Mouse (Mus musculus) Patski (cell line): ENCODE measurements around the gene Klrb1f. TPM values are rescaled to one million over a fixed set of nuclear protein-coding genes. Genes with fewer than 3 reads are reported as not detected.
"Not testable (repeated sequence)": the region's sequence is repeated elsewhere in the genome, so short reads cannot be mapped to it uniquely, and the experiment has no call there.

Experiments
- ATAC-seq: fragments of 100-300 bp; one replicate; pipeline ENCODE4 v1.8.0; 2021
- CTCF ChIA-PET: fragments of 350-600 bp; sonication (Branson Sonifier 250); formaldehyde crosslinking; loops from one replicate; lab custom pipeline; 2022; ENCODE audit warnings: inconsistent platforms; lab: Charles Lee
- POLR2A ChIA-PET: fragments of 350-600 bp; sonication (Branson Sonifier 250); formaldehyde crosslinking; loops from one replicate; lab custom pipeline; 2022; ENCODE audit warnings: antibody characterized with exemption, inconsistent platforms; lab: Charles Lee
- DNase-seq: peaks from one replicate; pipeline ENCODE4 v3.0.0-alpha.2; 2011; ENCODE audit warnings: low read depth, low spot score
- H3K27me3 ChIP-seq: fragments of 371-371 bp; one replicate; pipeline ENCODE4 v1.5.1; 2021
- CTCF ChIP-seq: fragments of 100-300 bp; IDR thresholded peaks from one replicate; pipeline ENCODE4 v1.5.1; 2021
- in situ Hi-C: fragments of 300-500 bp; cut with MboI; formaldehyde crosslinking; loops from 3 replicates; pipeline ENCODE4 v1.11.1; 2018; ENCODE audit warnings: low pct_unique_long_range_greater_than_20kb, mixed read lengths
- polyA plus RNA-seq: library from polyadenylated mRNA; unstranded; gene quantifications from one replicate; pipeline ENCODE4 v1.2.3, GENCODE M21; 2021

The Klrb1f gene
- polyA plus RNA-seq, 1 experiment from 2014 or later = not detected

DNA sequence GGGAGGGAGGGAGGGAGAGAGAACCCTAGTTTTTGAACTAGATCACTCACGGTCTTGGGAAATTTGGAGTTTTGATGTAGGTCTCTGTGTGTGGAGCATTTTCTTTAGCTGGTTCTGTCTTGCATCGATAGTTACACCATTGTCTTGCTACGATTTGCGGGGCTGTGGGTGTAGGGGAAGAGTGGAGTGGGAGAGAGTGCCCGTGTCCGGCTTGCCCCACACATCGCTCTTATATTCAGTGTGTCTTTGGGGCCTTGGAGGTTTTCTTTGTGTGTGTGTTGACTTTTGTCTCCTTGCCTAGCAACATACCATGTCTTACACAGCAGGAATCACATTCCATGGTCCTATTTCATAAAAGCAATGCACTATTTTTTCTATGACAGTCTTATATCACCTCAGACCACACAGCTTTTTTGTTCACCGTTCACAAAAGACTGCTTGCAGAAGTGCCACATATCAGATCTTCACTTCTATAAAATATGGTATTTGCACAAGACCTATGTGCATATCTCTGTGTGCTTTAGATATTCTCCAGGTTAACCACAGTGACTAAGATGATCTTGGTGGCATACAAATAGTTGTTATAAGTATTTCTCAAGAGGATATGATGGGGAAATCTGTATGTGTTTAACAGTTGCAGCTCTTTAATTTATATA lies 4.0 kb downstream of the Klrb1f start:
- ChIA-PET CTCF (interaction anchor here (1.3 kb wide), 1 partner anchor 9 kb away, joined by 3 read pairs; no protein-coding TSS in a partner anchor), POLR2A (no interaction called here)
- in situ Hi-C loops = no loop called here
- DNase-seq (no peak), ATAC-seq (no peak)
- H3K27me3 ChIP-seq = peaks cover 45% of the 10 kb centered on the region
- no peak for TF ChIP-seq CTCF

DNA sequence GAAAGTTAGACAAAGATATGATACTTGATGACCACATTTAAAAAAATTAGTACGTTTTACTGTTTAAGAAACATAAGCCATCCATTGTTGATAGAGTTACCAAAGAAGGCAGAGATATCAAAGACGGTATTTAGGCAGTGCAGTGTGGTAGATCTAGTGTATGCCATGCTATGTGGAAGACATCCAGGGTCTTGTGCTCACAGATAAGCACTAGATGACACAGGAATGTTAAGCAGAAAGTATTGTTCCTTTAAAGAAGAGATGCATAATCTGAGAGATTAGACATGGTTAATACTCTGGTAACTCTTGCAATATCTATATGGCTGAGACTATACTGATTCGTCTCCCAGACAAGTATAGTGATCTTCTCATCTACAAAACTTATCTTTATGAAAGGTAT lies 5.4 kb downstream of the Klrb1f start:
- H3K27me3 ChIP-seq = peaks cover 41% of the 10 kb centered on the region
- POLR2A ChIA-PET = no interaction called here
- in situ Hi-C loops = no loop called here
- ATAC-seq (no peak), DNase-seq (no peak)
- TF ChIP-seq CTCF = no peak
- CTCF ChIA-PET = interaction anchor here (1.3 kb wide), 1 partner anchor 8 kb away, joined by 3 read pairs; no protein-coding TSS in a partner anchor

DNA sequence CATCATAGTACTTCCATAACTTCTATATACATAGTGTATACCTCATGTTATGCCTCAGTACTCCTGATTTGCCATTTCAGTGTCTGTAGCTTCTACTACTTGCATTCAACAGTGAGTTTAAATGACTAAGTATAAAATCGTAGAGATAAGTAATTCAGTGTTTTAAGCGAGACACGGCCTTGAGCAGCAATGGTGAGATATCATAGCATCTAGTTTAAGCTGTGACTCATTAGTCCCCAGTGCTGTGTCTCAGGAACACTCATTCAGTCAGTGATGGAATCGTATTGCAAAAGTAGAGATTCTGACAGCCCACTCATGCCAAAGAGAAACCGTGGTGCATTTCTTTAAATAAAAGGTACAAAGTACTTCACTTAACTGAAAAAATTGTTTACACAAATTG lies 6.0 kb downstream of the Klrb1f start:
- CTCF ChIA-PET = no interaction called here
- in situ Hi-C loops = no loop called here
- peaks cover 41% of the 10 kb centered on the region for H3K27me3 ChIP-seq
- TF ChIP-seq CTCF = no peak
- POLR2A ChIA-PET = no interaction called here
- DNase-seq (no peak), ATAC-seq (no peak)

DNA sequence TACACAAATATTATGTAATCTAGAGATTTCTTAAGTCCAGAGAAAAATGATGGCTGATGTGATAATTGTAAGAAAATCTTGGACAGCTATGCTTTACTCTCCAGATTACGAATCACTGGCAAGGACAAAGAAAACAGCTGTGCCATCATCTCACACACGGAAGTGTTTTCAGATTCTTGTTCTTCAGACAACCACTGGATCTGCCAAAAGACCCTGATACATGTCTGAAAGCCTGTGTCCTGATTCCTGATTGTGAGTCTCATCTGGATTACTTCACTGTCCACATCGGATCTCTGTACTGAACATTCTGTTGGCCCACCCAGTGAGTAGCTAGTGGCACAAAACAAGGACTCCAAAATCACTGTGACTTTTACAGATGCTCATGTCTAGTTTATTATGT lies 10.5 kb downstream of the Klrb1f start:
- ChIA-PET CTCF (interaction anchor here (2.0 to 2.1 kb wide), 2 partner anchors 11 to 17 kb away, joined by 5 read pairs; no protein-coding TSS in a partner anchor), POLR2A (no interaction called here)
- in situ Hi-C loops = no loop called here
- no peak for TF ChIP-seq CTCF
- no peak for DNase-seq
- peaks cover 25% of the 10 kb centered on the region for H3K27me3 ChIP-seq
- no peak for ATAC-seq

DNA sequence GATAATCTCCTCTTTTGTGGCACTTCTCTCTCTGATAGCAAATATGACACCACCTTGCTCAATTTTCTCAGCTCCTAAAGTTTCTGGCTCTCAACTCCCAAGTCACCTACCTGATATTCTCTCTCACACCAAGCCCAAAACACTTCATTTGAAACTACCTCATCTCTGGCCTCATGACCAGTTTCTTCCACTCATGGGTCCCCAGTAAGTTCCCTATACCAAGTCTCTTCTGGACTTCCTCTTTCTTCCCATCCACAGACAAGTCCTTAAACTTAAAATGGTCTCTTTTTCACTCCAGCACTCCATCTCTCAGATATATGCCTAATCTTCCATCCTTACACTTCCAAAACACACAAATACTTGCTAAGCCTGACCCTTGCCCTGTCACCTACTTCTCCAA lies 12.3 kb downstream of the Klrb1f start:
- ChIA-PET POLR2A (interaction anchor here (1.1 kb wide), 1 partner anchor 21 kb away, joined by 3 read pairs; no protein-coding TSS in a partner anchor), CTCF (interaction anchor here (0.9 kb wide), 1 partner anchor 8 kb away, joined by 3 read pairs; no protein-coding TSS in a partner anchor)
- H3K27me3 ChIP-seq = peaks cover 11% of the 10 kb centered on the region
- no peak for DNase-seq
- no peak for TF ChIP-seq CTCF
- in situ Hi-C loops = no loop called here
- no peak for ATAC-seq

DNA sequence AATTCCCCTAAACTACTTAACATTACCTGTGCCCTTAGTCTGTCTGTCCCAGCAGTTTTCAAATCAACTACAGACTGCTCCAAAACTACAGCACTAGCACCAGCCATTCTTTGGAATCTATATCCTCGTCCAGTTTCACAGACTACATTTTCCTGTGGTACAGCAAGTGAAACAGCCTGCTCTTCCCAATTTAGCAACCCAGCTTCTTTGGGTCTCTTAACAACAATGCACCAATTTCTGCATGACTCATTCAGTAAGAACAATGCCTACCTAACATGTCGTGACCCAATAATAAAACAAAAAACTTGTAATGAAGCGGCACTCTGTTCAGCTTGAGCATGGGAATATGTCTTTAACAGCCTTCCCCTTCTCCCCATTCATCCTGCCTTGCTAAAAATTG lies 19.7 kb downstream of the Klrb1f start:
- TF ChIP-seq CTCF = no peak
- ATAC-seq (no peak), DNase-seq (no peak)
- ChIA-PET CTCF (interaction anchor here (1.7 kb wide), 1 partner anchor 190 kb away, joined by 3 read pairs; no protein-coding TSS in a partner anchor), POLR2A (no interaction called here)
- H3K27me3 ChIP-seq = no peaks in the 10 kb centered on the region
- in situ Hi-C loops = no loop called here

DNA sequence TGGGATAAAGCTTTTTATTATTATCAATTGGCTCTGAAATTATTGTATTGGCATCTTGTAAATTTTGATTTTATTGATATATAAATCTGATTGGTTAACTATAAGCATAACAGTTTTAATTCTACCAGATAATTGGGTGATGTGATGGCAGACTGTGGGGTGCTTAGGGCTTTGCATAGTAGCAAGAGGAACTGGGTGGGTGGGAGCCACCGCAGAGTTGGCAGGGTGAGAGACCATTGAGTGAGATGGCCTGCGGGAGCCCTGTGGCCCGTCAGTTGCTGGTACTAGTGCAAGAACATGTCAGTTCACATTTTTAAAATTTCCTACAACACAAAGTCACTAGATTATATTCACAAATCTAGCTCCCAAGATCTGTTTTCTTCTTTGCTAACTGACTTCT lies 20.2 kb downstream of the Klrb1f start:
- TF ChIP-seq CTCF = no peak
- no peak for DNase-seq
- H3K27me3 ChIP-seq = no peaks in the 10 kb centered on the region
- no peak for ATAC-seq
- ChIA-PET CTCF (interaction anchor here (1.7 kb wide), 1 partner anchor 190 kb away, joined by 3 read pairs; no protein-coding TSS in a partner anchor), POLR2A (no interaction called here)
- in situ Hi-C loops = no loop called here

DNA sequence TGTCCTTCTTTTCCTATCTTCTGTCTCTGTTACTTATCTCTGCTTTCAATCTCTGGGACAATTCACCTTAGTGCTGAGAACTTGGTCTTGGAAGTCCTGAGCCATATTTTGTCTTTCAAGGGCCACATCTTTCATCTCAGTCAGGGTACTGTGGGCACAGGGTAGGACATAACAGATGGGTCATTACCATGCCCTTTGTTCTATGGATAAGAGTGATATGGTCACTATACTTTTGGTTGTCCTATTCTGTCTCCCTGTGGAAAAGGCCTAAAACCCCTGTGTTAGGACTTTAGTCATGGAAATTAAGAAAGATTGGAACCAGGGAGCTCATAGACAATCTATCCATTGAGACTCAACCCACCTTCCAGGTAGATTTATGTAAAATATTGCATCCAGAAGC lies 20.8 kb downstream of the Klrb1f start:
- H3K27me3 ChIP-seq = no peaks in the 10 kb centered on the region
- ATAC-seq = no peak
- POLR2A ChIA-PET = no interaction called here
- CTCF ChIA-PET = interaction anchor here (1.5 to 1.7 kb wide), 2 partner anchors 10 to 189 kb away, joined by 3 to 5 read pairs; no protein-coding TSS in a partner anchor
- no peak for DNase-seq
- in situ Hi-C loops = no loop called here
- no peak for TF ChIP-seq CTCF

DNA sequence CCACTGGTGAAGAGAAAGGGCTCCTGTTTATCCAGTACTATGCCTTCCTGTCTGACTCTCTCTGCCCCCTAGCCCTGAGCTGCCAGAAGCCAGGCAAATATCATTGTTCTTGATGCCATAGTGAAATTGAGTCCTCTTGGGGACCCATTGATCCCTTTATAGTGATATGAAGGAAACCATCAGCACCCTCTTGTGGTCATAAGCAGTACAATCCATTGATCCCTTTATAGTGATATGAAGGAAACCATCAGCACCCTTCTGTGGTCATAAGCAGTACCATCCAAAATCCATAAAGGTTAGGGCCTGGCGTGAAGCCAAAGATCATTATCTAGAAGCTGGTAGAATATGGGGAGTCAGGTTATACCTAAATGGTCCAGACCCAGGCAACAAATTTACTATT lies 21.3 kb downstream of the Klrb1f start:
- DNase-seq = no peak
- TF ChIP-seq CTCF = peak; percentile 56
- POLR2A ChIA-PET = no interaction called here
- H3K27me3 ChIP-seq = no peaks in the 10 kb centered on the region
- CTCF ChIA-PET = interaction anchor here (1.5 to 1.7 kb wide), 2 partner anchors 11 to 188 kb away, joined by 3 to 5 read pairs; no protein-coding TSS in a partner anchor
- ATAC-seq = peak; percentile 51
- in situ Hi-C loops = no loop called here

DNA sequence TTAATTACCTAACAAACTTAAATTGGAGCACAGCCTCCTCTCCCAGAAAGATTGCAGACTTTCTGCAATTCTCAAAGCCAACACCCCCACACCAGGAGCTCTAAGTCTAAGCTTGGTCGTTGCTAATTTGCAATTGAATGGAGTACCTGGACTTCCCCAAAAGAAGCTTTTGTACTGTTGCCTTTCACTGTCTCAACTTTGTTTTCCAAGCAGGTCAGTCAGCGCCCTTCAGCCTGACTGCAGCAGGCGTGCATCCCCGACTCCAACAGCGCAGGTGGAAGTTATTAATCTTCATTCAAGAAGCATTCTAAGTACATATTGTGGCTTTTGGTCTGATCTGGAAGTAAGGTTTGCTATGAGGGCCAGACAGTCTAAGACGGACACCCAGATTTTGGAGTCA lies 39.4 kb downstream of the Klrb1f start:
- ChIA-PET CTCF (interaction anchor here (1.3 to 3.0 kb wide), 2 partner anchors 10 to 17 kb away, joined by 3 to 9 read pairs; no protein-coding TSS in a partner anchor), POLR2A (no interaction called here)
- in situ Hi-C loops = no loop called here
- DNase-seq = no peak
- no peak for TF ChIP-seq CTCF
- ATAC-seq = no peak
- peaks cover 10% of the 10 kb centered on the region for H3K27me3 ChIP-seq

DNA sequence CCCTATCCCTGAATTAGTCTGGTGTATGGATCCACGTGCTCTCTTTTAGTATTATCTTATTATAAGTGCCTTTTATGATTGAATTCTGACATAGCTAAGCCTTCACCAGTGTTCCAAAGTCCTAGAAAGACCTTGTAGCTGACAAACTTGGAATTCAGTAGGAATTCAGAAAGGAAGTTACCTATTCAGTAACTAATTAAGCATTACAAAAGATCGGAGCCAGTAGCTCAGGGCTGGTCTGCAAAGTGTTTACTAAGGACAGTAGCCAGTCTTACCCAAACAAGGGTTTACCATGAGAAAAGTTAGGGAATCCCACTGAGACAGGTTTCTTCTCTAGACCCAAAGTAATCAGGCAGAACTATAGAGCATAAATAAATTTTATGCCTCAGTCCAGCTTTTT lies 40.3 kb downstream of the Klrb1f start:
- POLR2A ChIA-PET, in situ Hi-C loops, ATAC-seq, H3K27me3 ChIP-seq, DNase-seq: not testable (repeated sequence)
- CTCF ChIA-PET = interaction anchor here (1.3 to 3.0 kb wide), 3 partner anchors 9 to 168 kb away, joined by 3 to 9 read pairs (median 4); no protein-coding TSS in a partner anchor
